Mouse (Mus musculus) forebrain, embryonic 13.5 days (tissue): ENCODE data around the gene Zmiz2. TPM values are rescaled to one million over a fixed set of nuclear protein-coding genes. Genes with fewer than 3 reads are reported as not detected.
"Not testable (repeated sequence)": the region's sequence is repeated elsewhere in the genome, so short reads cannot be mapped to it uniquely, and the experiment has no call there.

Source experiments
- ATAC-seq: fragments of 200-750 bp; cut with Nextera tagmentation; 2 replicates; pipeline ENCODE4 v1.8.0; 2017
- H3K27ac ChIP-seq: fragments of 300-500 bp; sonication (generic); 2 replicates; pipeline ENCODE4 v1.5.1; 2015; ENCODE audit warnings: inconsistent platforms, mild to moderate bottlenecking, moderate library complexity
- H3K27me3 ChIP-seq: fragments of 300-500 bp; sonication (generic); 2 replicates; pipeline ENCODE4 v1.6.1; 2015; ENCODE audit warnings: mild to moderate bottlenecking, inconsistent platforms
- H3K36me3 ChIP-seq: fragments of 300-500 bp; sonication (generic); 2 replicates; pipeline ENCODE4 v1.6.1; 2015; ENCODE audit warnings: mild to moderate bottlenecking, inconsistent platforms; ENCODE audit not compliant: poor library complexity, severe bottlenecking
- H3K4me1 ChIP-seq: fragments of 300-500 bp; sonication (generic); 2 replicates; pipeline ENCODE4 v1.6.1; 2015; ENCODE audit warnings: inconsistent platforms
- H3K4me2 ChIP-seq: fragments of 300-500 bp; sonication (generic); 2 replicates; pipeline ENCODE4 v1.6.1; 2015; ENCODE audit warnings: inconsistent platforms, mild to moderate bottlenecking, moderate library complexity
- H3K4me3 ChIP-seq: fragments of 300-500 bp; sonication (generic); 2 replicates; pipeline ENCODE4 v1.5.1; 2015; ENCODE audit warnings: mild to moderate bottlenecking, inconsistent platforms
- H3K9ac ChIP-seq: fragments of 300-500 bp; sonication (generic); 2 replicates; pipeline ENCODE4 v1.6.1; 2015; ENCODE audit warnings: mild to moderate bottlenecking, inconsistent platforms
- H3K9me3 ChIP-seq: fragments of 300-500 bp; sonication (generic); replicated peaks from 2 replicates; pipeline ENCODE4 v1.6.1; 2016; ENCODE audit warnings: inconsistent platforms
- WGBS: fragments of 180-500 bp; shearing (Covaris S2); methylation state at CpG from one replicate; pipeline ENCODE4 v1.1.7; 2015; 5-methylcytosine and 5-hydroxymethylcytosine counted together
- polyA plus RNA-seq: library from polyadenylated mRNA; unstranded; fragments of >200 nt; fragmentation: Nextera tagmentation; extraction: Ambion mirVana; gene quantifications from 2 replicates; pipeline ENCODE4 v1.2.1, GENCODE M21; 2015

Gene Zmiz2
- 29.1 and 31.1 TPM in 2 replicates for polyA plus RNA-seq

DNA sequence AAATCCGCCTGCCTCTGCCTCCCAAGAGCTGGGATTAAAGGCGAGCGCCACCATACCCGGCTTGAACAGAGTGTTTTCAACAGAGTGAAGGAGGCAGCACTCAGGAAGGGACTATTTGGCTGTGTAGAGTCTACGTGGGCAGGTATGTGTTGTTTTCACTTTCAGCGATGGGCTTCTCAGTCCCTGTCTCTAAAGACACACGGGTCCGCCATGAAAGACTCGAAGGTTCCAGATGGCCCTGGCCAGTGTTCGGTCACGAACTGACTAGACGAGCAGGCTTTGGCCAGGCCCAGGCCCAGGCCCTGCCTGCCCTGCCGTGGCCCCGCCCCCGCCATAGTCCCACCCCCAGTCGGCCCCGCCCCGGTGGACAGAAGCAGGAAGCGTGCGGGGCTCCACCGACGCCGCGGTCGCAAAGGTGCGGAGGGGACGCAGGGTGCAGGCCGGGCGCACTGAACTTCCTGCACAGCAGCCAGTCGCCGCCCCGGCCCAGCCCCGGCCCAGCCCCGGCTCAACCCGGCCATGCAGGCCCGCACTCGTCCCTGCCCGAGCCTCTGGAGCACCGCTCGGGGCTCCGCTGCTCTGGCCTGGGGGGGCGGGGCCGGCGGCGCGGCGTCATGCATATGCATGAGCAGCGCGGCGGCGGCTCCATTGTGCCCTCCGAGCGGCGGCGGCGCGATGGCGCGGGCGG, at the start of gene Zmiz2:
Gene Zmiz2 (plus strand): TSS at position 349 of the 688 bp plus-strand sequence.
- Histone ChIP-seq H3K4me1 (peaks cover 31% of the 10 kb centered on the region), H3K9me3 (no peaks in the 10 kb centered on the region), H3K9ac (peak within 1 kb of the TSS; percentile 98), H3K27ac (peak within 1 kb of the TSS; percentile 94), H3K4me2 (peak within 1 kb of the TSS; percentile 85), H3K27me3 (no peaks in the 10 kb centered on the region), H3K4me3 (peak within 1 kb of the TSS; percentile 95), H3K36me3 (peaks cover 24% of the 10 kb centered on the region)
- WGBS: 7% methylated on average over 37 of the region's 60 CpGs
- ATAC-seq: peak; percentile 98

DNA sequence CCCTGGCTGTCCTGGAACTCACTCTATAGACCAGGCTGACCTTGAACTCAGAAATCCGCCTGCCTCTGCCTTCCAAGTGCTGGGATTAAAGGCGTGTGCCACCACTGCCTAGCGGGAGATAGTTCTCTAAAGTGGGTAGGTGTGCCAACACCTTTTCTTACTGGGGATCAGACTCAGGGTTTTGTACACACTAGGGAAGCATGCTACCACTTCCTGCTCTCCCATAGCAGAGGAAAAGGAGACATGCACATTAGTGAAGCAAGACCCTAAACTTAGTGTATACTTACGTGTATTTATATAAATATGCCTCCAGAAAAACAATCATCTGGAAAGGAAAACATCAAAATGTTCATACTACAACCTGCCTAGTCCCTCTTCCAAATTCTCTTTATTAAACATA, 42.9 kb upstream of the Zmiz2 start:
- Histone ChIP-seq H3K27me3 (no peaks in the 10 kb centered on the region), H3K4me3 (no peak overlapping the region), H3K9me3 (no peaks in the 10 kb centered on the region), H3K27ac (no peak overlapping the region), H3K4me2 (no peak overlapping the region), H3K9ac (no peak overlapping the region), H3K36me3 (peaks cover 93% of the 10 kb centered on the region), H3K4me1 (no peaks in the 10 kb centered on the region)
- no peak for ATAC-seq
- WGBS: 94% methylated on average over 4 of the region's 4 CpGs

DNA sequence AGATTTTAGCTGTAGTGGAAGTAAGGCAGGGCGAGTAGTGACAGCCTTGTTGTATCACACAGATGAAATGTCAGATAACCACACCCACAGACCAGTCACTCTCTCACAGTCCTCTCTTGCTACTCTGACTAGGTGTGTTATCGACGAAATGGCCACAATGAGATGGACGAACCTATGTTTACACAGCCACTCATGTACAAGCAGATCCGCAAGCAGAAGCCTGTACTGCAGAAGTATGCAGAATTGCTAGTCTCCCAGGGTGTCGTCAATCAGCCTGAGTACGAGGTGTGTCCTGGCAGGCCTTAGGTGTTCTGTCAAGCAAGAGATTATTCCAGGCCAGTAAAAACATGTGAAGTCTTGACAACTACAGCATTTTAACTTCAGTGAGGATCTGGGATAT, 41.9 kb upstream of the Zmiz2 start:
- H3K27ac ChIP-seq: no peak overlapping the region
- WGBS: 94% methylated on average over 7 of the region's 7 CpGs
- H3K4me3 ChIP-seq: no peak overlapping the region
- no peaks in the 10 kb centered on the region for H3K4me1 ChIP-seq
- no peak overlapping the region for H3K9ac ChIP-seq
- no peaks in the 10 kb centered on the region for H3K9me3 ChIP-seq
- H3K4me2 ChIP-seq: no peak overlapping the region
- H3K36me3 ChIP-seq: peaks cover 90% of the 10 kb centered on the region
- no peaks in the 10 kb centered on the region for H3K27me3 ChIP-seq
- ATAC-seq: no peak

DNA sequence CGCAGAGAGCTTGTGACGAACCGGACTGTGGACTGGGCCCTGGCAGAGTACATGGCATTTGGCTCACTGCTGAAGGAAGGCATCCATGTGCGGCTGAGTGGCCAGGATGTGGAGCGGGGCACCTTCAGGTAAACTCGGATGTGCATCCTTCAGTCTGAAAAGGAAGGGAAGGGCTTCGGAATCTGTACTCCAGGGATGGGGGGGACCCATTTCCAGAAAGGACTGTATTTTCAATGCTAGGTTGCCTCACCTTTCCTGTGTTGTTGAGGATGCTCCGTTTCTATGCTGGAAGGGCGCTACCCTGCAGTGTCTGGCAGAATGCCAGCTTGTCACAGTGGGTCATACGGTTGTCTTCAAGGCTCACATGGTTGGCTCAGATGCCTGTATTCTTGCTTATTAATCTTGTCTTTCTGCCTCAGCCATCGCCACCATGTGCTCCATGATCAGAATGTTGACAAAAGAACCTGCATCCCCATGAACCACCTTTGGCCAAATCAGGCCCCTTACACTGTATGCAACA, 40.1 kb upstream of the Zmiz2 start:
- no peak overlapping the region for H3K4me3 ChIP-seq
- WGBS: 88% methylated on average over 11 of the region's 11 CpGs
- H3K9me3 ChIP-seq: no peaks in the 10 kb centered on the region
- H3K36me3 ChIP-seq: peaks cover 93% of the 10 kb centered on the region
- H3K27me3 ChIP-seq: no peaks in the 10 kb centered on the region
- no peak overlapping the region for H3K9ac ChIP-seq
- ATAC-seq: no peak
- no peak overlapping the region for H3K27ac ChIP-seq
- H3K4me1 ChIP-seq: no peaks in the 10 kb centered on the region
- no peak overlapping the region for H3K4me2 ChIP-seq

DNA sequence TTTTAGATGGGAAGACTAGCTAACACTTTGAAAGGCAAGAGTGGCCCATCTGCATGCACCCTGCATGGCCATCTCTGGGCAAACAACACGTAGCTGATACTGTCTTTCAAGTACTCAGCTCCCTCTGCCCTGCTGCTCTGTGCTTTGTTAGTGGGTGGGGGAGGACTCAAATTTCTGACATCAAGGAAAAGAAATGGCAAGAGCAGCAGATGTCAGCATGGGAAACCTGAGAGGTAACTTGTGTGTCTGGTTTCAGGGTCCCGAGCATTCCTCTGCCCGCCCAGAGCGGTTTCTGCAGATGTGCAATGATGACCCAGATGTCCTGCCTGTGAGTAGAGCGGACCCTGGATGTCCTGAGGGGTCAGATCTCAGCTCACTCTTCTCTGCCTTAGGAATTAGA, 39.3 kb upstream of the Zmiz2 start:
- 91% methylated on average over 5 of the region's 5 CpGs for WGBS
- no peak overlapping the region for H3K4me2 ChIP-seq
- H3K27me3 ChIP-seq: no peaks in the 10 kb centered on the region
- no peak overlapping the region for H3K9ac ChIP-seq
- ATAC-seq: no peak
- H3K4me3 ChIP-seq: no peak overlapping the region
- H3K9me3 ChIP-seq: no peaks in the 10 kb centered on the region
- H3K4me1 ChIP-seq: no peaks in the 10 kb centered on the region
- H3K36me3 ChIP-seq: peaks cover 93% of the 10 kb centered on the region
- no peak overlapping the region for H3K27ac ChIP-seq

DNA sequence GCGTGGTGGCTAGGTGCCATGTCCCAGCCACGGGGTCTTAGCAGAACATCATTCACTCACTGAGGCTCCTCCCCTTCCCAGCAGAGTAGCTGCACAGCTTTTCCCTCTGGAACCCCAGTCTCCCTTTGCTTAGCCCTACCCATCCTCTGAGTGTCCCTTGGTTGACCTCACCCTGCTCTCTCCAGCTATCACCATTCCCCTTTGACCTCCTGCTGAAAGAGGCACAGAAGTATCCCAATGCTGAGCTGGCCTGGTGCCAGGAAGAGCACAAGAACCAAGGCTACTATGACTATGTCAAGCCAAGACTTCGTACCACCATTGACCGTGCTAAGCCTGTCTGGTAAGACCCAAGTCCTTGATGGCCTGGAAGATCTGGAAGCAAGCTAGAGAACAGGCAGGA, 33.8 kb upstream of the Zmiz2 start:
- 89% methylated on average over 4 of the region's 4 CpGs for WGBS

DNA sequence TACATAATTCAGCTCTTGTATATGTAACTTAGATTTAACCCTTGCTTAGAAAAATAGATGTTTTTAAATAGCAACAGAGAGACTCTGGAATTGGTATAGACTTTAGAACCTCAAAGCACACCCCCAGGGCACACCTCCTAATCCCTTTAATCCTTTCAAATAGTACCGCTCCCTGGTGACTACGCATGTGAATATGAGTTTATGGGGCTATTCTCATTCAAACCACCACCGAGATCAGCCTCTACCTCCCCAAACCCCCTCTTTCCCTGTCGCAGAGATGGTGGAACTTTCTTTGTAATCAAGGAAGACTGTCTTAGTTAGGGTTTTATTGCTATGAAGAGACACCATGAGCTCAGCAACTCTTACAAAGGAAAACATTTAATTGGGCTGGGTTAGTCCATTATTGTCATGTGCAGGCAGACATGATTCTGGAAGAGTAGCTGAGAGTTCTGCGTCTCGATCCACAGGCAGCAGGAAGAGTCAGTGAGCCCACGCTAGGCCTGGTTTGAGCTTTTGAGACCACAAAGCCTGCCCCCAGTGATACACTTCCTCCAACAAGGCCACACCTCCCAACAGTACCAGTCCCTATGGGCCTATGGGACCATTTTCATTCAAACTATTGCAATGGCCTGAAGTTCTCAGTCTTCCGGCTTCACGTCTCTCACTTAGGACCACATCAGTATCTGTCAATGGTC, 24.1 kb upstream of the Zmiz2 start:
- no peak overlapping the region for H3K4me2 ChIP-seq
- H3K9me3 ChIP-seq: no peaks in the 10 kb centered on the region
- H3K4me1 ChIP-seq: no peaks in the 10 kb centered on the region
- no peak for ATAC-seq
- no peaks in the 10 kb centered on the region for H3K27me3 ChIP-seq
- H3K4me3 ChIP-seq: no peak overlapping the region
- 79% methylated on average over 9 of the region's 9 CpGs for WGBS
- no peaks in the 10 kb centered on the region for H3K36me3 ChIP-seq
- H3K9ac ChIP-seq: no peak overlapping the region
- no peak overlapping the region for H3K27ac ChIP-seq

More for the DNA sequence above, 33.8 kb upstream of the Zmiz2 start:
- no peak overlapping the region for H3K9ac ChIP-seq
- ATAC-seq: no peak
- H3K27me3 ChIP-seq: no peaks in the 10 kb centered on the region
- H3K27ac ChIP-seq: no peak overlapping the region
- H3K4me3 ChIP-seq: no peak overlapping the region
- no peaks in the 10 kb centered on the region for H3K9me3 ChIP-seq
- no peaks in the 10 kb centered on the region for H3K4me1 ChIP-seq
- H3K36me3 ChIP-seq: peaks cover 70% of the 10 kb centered on the region
- H3K4me2 ChIP-seq: no peak overlapping the region

DNA sequence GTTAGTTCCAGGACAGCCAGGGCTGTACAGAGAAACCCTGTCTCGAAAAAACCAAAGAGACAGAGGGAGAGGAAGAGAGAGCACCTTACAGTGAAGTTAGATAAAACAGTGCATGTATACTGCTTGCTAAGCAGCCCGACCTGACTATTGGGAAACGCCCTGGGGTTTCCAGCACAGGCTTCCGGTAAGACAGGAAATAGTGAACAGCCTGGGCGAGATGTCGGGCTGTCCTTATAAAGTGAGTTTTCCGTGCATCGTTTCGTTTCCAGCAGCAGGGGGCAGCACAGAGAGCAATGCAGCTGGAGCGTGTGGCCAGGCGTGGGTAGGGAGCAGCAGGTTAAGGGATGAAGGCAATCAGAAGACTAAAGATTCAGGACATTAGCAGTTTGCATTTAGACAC, 23.0 kb upstream of the Zmiz2 start:
- no peak overlapping the region for H3K4me3 ChIP-seq
- H3K4me2 ChIP-seq: no peak overlapping the region
- no peaks in the 10 kb centered on the region for H3K36me3 ChIP-seq
- H3K4me1 ChIP-seq: no peaks in the 10 kb centered on the region
- no peaks in the 10 kb centered on the region for H3K27me3 ChIP-seq
- H3K9ac ChIP-seq: no peak overlapping the region
- peak; percentile 30; the same call in 1 of the 2 replicates for ATAC-seq
- WGBS: 26% methylated on average over 11 of the region's 11 CpGs
- H3K9me3 ChIP-seq: no peaks in the 10 kb centered on the region
- H3K27ac ChIP-seq: no peak overlapping the region

DNA sequence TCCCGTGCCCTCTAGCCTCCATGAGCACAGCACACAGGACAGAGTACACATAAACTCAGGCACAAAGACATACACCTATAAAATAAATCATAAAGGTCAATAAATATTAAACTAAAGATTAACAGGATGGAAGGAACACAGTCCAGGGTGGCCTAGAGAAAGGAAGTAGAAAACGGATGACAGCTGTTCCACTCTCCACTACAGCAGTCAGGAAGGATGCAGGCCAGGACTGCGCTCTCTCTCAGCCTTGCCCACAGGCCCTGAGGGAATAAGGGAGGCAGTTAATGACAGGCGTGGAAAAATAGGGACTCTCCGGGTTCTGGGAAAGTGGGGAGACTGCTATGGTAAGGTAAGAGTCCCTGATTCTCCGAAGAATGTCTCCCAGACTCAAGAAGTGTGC, 22.4 kb upstream of the Zmiz2 start:
- Histone ChIP-seq H3K9me3 (no peaks in the 10 kb centered on the region), H3K4me2 (no peak overlapping the region), H3K36me3 (no peaks in the 10 kb centered on the region), H3K27me3 (no peaks in the 10 kb centered on the region), H3K9ac (no peak overlapping the region), H3K4me3 (no peak overlapping the region), H3K27ac (no peak overlapping the region), H3K4me1 (no peaks in the 10 kb centered on the region)
- 84% methylated on average over 6 of the region's 6 CpGs for WGBS
- ATAC-seq: no peak

DNA sequence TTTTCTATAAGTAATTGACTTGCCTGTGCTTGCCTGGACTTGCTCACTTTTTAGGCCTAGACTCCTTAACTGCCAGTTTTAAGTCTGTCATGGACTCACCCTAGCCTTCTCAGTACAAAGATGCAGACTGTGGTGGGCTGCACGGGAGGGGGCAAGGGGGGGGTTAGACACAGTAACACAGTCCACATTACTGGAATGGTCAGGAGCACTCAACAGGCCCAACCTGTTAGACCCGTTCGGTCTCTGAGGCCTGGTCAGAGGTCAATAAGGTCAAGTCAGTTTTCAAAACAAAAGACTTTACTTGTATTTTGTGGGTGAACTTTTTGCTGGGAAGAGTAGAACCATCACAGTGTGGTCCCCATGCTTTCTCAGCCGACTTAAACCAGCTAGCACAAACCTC, 21.7 kb upstream of the Zmiz2 start:
- no peak overlapping the region for H3K9ac ChIP-seq
- no peak overlapping the region for H3K4me3 ChIP-seq
- no peak overlapping the region for H3K27ac ChIP-seq
- ATAC-seq: no peak
- no peak overlapping the region for H3K4me2 ChIP-seq
- H3K4me1 ChIP-seq: no peaks in the 10 kb centered on the region
- whole genome bisulfite sequencing: 89% methylated on average over 4 of the region's 4 CpGs
- no peaks in the 10 kb centered on the region for H3K9me3 ChIP-seq
- H3K36me3 ChIP-seq: no peaks in the 10 kb centered on the region
- H3K27me3 ChIP-seq: no peaks in the 10 kb centered on the region

DNA sequence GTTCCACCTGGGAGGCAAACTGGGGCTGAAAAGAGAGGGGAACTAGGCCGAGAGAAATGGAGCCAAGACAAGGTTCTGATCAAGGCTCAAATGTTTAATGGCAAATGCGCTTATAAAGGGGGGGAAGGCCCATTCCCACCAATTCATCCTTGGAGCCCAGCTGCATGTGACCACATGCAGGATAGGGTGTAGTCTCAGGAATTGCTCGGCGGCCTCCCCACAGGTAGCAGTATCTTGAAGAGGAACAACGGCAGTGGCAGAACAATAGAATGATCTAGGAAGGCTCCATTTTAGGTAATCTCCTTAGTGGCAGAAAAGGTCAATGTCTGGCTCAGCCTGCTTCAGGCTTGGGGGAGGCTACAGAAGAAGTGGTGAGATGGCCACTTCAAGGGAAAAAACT, 20.9 kb upstream of the Zmiz2 start:
- H3K9me3 ChIP-seq, H3K4me1 ChIP-seq, H3K4me3 ChIP-seq, H3K27me3 ChIP-seq, H3K36me3 ChIP-seq, H3K27ac ChIP-seq, ATAC-seq, H3K9ac ChIP-seq, H3K4me2 ChIP-seq: not testable (repeated sequence)
- WGBS: 84% methylated on average over 5 of the region's 5 CpGs

DNA sequence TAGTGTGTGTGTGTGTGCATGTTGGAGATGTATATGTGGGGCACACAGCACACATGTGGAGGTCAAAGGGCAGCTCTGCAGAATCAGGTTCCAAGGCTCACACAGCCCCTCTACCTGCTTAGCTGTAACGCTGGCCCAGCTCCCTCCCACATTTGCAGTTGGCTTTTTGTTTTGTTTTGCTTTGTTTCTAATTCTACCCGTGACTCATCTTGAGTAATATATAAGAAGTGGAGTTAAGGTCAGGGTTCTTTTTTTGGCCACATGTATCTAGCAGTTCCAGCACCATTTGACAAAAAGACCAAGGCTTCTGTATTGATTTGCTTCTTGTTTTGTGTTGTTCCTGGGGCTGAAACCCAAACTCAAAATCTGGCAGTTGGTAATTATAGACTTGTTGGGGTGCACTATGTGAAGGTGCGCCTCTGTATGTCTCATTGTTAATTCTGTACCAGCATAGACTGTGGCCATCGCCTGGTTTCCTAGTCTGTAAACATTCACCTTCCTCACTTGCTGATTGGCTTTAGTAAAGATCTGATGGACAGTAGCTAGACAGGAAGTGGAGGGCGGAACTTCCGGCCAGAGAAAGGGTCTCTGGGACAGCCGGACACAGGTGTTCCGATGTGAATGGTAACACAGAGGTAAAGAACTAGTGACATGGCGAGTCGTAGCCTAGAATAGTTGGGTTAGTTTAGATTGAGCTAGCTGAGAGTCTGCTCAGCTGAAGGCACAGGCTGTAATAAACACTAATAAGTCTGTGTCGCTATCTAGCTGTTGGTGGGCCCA, 17.3 kb upstream of the Zmiz2 start:
- no peak for ATAC-seq
- no peaks in the 10 kb centered on the region for H3K36me3 ChIP-seq
- no peak overlapping the region for H3K4me2 ChIP-seq
- H3K9ac ChIP-seq: no peak overlapping the region
- H3K27ac ChIP-seq: no peak overlapping the region
- no peaks in the 10 kb centered on the region for H3K4me1 ChIP-seq
- 90% methylated on average over 11 of the region's 11 CpGs for WGBS
- no peaks in the 10 kb centered on the region for H3K9me3 ChIP-seq
- H3K27me3 ChIP-seq: no peaks in the 10 kb centered on the region; the same call in 1 of the 2 replicates
- H3K4me3 ChIP-seq: no peak overlapping the region
